Mouse (Mus musculus): ENCODE data around the gene Tmem30b.
"Not testable (repeated sequence)": the region's sequence is repeated elsewhere in the genome, so short reads cannot be mapped to it uniquely, and the experiment has no call there.

Tmem30b gene

GRCm38 (mm10) chr12:73558525-73559195 lies 12.5 kb upstream of the Tmem30b start:
- no peak for DNase-seq

- DNase-seq, result peak; percentile 37
Observed at GRCm38 (mm10) chr12:73554155-73554554, 8.0 kb upstream of the Tmem30b start.

- no peak for DNase-seq
Observed at GRCm38 (mm10) chr12:73548259-73548658, 2.1 kb upstream of the Tmem30b start.

- DNase-seq, result no peak
Observed at GRCm38 (mm10) chr12:73547646-73548045, 1.5 kb upstream of the Tmem30b start.

GRCm38 (mm10) chr12:73545672-73546085 lies 513 bp downstream of the Tmem30b start:
- DNase-seq, result no peak

GRCm38 (mm10) chr12:73544736-73545671 lies 1.2 kb downstream of the Tmem30b start:
- DNase-seq, result no peak

- no peak for DNase-seq
Observed at GRCm38 (mm10) chr12:73543191-73543590, 3.0 kb downstream of the Tmem30b start.

GRCm38 (mm10) chr12:73540402-73540801 lies 5.8 kb downstream of the Tmem30b start:
- DNase-seq, result no peak

GRCm38 (mm10) chr12:73539151-73539550 lies 7.0 kb downstream of the Tmem30b start:
- no peak for DNase-seq

- DNase-seq, result not testable (repeated sequence)
Observed at GRCm38 (mm10) chr12:73538139-73538508, 8.1 kb downstream of the Tmem30b start.

GRCm38 (mm10) chr12:73537499-73538138 lies 8.6 kb downstream of the Tmem30b start:
- DNase-seq, result no peak

GRCm38 (mm10) chr12:73534591-73534990 lies 11.6 kb downstream of the Tmem30b start:
- DNase-seq, result peak; percentile 19

- DNase-seq, result no peak
Observed at GRCm38 (mm10) chr12:73531889-73532479, 14.2 kb downstream of the Tmem30b start.

- DNase-seq, result no peak
Observed at GRCm38 (mm10) chr12:73529590-73529989, 16.6 kb downstream of the Tmem30b start.

GRCm38 (mm10) chr12:73529131-73529530 lies 17.1 kb downstream of the Tmem30b start:
- DNase-seq, result no peak

- not testable (repeated sequence) for DNase-seq
Observed at GRCm38 (mm10) chr12:73528142-73528541, 18.1 kb downstream of the Tmem30b start.

GRCm38 (mm10) chr12:73525254-73525885 lies 20.8 kb downstream of the Tmem30b start:
- no peak for DNase-seq

- no peak for DNase-seq
Observed at GRCm38 (mm10) chr12:73523066-73523465, 23.1 kb downstream of the Tmem30b start.

- no peak for DNase-seq
Observed at GRCm38 (mm10) chr12:73521944-73522343, 24.2 kb downstream of the Tmem30b start.

GRCm38 (mm10) chr12:73521238-73521841 lies 24.9 kb downstream of the Tmem30b start:
- DNase-seq, result no peak

- no peak for DNase-seq
Observed at GRCm38 (mm10) chr12:73517768-73518167, 28.4 kb downstream of the Tmem30b start.

Measured in cerebellum, adult 11 months (tissue).